Mouse (Mus musculus) neural tube, embryonic 11.5 days (tissue): Measurements from ENCODE around the gene Hibadh. TPM values are rescaled to one million over a fixed set of nuclear protein-coding genes. Genes with fewer than 3 reads are reported as not detected.

Source experiments
- ATAC-seq: fragments of 200-750 bp; cut with Nextera tagmentation; 2 replicates; pipeline ENCODE4 v1.8.0; 2017; ENCODE audit warnings: moderate number of reproducible peaks, mild to moderate bottlenecking, moderate TSS enrichment, moderate library complexity; ENCODE audit not compliant: insufficient read depth, low FRiP score, low TSS enrichment
- DNase-seq: peaks from one replicate; pipeline ENCODE4 v3.0.0-alpha.2; 2015; ENCODE audit warnings: low spot score
- H3K27ac ChIP-seq: fragments of 300-500 bp; sonication (generic); 2 replicates; pipeline ENCODE4 v1.5.1; 2014; ENCODE audit warnings: low read depth, mild to moderate bottlenecking, low read length
- H3K27me3 ChIP-seq: fragments of 300-500 bp; sonication (generic); 2 replicates; pipeline ENCODE4 v1.6.1; 2014; ENCODE audit warnings: mild to moderate bottlenecking, low read length, mixed read lengths; ENCODE audit not compliant: control insufficient read depth, insufficient read depth
- H3K36me3 ChIP-seq: fragments of 300-500 bp; sonication (generic); 2 replicates; pipeline ENCODE4 v1.6.1; 2014; ENCODE audit warnings: mild to moderate bottlenecking, low read length, moderate library complexity, mixed read lengths; ENCODE audit not compliant: control insufficient read depth, insufficient read depth
- H3K4me1 ChIP-seq: fragments of 300-500 bp; sonication (generic); 2 replicates; pipeline ENCODE4 v1.6.1; 2014; ENCODE audit warnings: low read length, mixed read lengths; ENCODE audit not compliant: control insufficient read depth, insufficient read depth
- H3K4me2 ChIP-seq: fragments of 300-500 bp; sonication (generic); 2 replicates; pipeline ENCODE4 v1.6.1; 2014; ENCODE audit warnings: low read depth, mild to moderate bottlenecking, moderate library complexity
- H3K4me3 ChIP-seq: fragments of 300-500 bp; sonication (generic); 2 replicates; pipeline ENCODE4 v1.5.1; 2014; ENCODE audit warnings: low read depth, low read length
- H3K9ac ChIP-seq: fragments of 300-500 bp; sonication (generic); 2 replicates; pipeline ENCODE4 v1.6.1; 2014; ENCODE audit warnings: mild to moderate bottlenecking, low read length
- H3K9me3 ChIP-seq: fragments of 300-500 bp; sonication (generic); 2 replicates; pipeline ENCODE4 v1.6.1; 2016; ENCODE audit warnings: low read length; ENCODE audit not compliant: control insufficient read depth
- WGBS: fragments of 180-500 bp; shearing (Covaris S2); extraction: QIAGEN DNeasy Blood & Tissue Kit; methylation state at CpG from one replicate; pipeline ENCODE4 v1.1.7; 2014; 5-methylcytosine and 5-hydroxymethylcytosine counted together
- polyA plus RNA-seq: library from polyadenylated mRNA; unstranded; fragments of >200 nt; fragmentation: Nextera tagmentation; extraction: Ambion mirVana; gene quantifications from 2 replicates; pipeline ENCODE4 v1.2.1, GENCODE M21; 2014

The Hibadh gene
- polyA plus RNA-seq, 1 experiment from 2014 or later: 47.6 TPM

DNA sequence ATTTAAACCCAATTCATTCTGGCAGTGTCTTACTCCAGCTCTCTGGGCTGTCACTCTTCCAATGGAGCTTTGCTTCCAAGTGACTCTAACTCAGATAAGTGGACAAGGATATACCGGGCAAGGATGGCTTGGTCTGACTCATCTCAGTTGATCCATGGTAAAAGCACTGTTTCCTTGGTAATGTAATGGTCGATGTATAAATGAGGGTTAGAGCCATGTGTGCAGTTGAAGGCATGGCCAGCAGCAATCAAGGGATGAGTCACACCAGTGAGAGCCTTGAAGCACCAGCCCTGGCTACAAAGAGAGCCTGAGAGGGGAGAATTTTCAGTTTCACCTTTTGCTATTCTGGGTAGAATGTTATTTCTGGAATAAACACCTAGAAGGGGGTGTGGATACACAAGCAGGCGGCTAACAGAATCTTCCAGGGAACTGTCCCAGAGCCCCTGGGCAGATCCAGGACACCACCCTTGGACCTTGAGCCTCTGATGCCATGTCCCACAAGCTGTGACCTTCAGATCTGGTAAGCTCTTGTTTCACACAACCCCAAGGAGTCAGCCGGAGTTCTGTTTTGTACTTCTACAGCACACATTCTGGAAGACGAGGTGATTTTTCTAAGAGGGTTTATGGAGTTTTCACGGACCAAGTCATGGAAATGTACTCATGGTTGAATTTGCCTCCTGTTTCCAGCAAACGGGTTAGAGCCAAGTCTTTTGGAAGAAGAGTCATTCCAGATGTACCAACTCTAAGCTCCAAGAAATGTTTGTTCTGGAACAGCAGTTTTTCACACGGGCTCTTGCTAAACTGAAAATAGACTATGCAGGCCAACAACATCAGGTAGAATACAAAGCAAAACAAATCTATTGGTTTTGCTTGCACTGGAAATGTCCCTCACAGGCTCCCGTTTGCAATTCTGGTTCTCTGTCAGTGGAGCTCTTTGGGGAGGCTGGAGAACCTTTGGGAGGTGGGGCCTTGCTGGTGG is 134.1 kb downstream of the Hibadh start:
- H3K4me2 ChIP-seq: no peak overlapping the region
- ATAC-seq (no peak), DNase-seq (no peak)
- H3K4me1 ChIP-seq: no peaks in the 10 kb centered on the region
- no peaks in the 10 kb centered on the region for H3K9me3 ChIP-seq
- no peaks in the 10 kb centered on the region for H3K27me3 ChIP-seq
- 92% methylated on average over 9 of the region's 9 CpGs for WGBS
- no peak overlapping the region for H3K4me3 ChIP-seq
- no peaks in the 10 kb centered on the region for H3K36me3 ChIP-seq
- H3K9ac ChIP-seq: no peak overlapping the region
- H3K27ac ChIP-seq: no peak overlapping the region

DNA sequence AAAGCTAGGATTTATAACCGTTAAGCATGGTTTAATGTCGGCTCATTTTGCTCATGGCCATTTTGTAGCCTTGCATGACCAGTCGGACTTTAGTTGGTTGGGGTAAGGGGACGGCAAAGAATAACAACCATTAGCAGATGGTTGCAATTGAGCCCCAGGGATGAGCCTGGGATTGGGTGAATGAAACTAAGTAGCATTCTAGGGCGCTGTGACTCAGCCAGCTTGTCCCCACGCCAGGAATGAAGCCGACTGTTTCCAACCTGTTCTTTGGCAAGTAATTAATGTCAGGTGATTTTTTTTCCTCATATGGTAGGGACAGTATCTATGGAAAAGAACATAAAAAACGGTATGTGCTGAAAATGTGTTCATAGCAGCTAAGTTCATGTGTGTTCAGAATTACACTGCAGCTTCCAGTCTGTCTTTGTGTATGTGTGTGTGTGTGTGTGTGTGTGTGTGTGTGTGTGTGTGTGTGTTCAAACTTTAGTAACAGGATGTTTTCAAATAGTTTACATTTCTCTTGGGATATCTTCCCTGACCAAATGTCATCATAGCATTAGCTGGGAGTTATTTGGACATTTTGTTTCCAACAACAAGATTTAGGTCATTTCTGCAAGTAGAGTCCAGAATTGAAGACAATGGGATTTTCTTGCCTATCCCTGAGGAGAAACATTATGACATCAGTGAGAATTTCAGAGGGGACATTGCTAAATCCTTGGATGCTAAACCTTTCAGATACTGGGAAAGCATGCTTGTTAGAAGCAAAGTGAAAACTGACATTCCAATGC is 135.3 kb downstream of the Hibadh start:
- no peak for DNase-seq
- Histone ChIP-seq H3K4me2 (no peak overlapping the region), H3K4me1 (no peaks in the 10 kb centered on the region), H3K27ac (no peak overlapping the region), H3K36me3 (no peaks in the 10 kb centered on the region), H3K9me3 (no peaks in the 10 kb centered on the region), H3K27me3 (no peaks in the 10 kb centered on the region), H3K4me3 (no peak overlapping the region), H3K9ac (no peak overlapping the region)
- ATAC-seq: no peak
- 80% methylated on average over 8 of the region's 8 CpGs for WGBS

DNA sequence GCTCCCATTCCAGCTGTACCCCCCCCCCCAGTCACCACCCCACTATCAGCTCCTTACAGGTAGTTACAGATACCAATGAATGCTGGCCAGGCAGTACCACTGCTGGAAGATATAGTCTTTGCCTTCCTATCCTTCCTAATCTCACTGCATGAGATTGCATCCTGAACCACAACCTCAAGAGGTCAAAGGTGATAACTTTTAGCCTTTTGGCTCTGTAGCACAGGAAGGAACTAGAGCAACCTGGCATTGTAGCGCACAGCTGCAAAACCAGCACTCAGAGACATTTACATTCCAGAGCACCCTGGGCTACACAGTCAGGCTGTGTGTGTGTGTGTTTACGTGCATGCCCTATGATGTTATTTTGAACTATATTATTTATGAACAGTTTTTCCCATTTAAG is 137.2 kb downstream of the Hibadh start:
- 86% methylated on average over 2 of the region's 2 CpGs for WGBS
- Histone ChIP-seq H3K27me3 (no peaks in the 10 kb centered on the region), H3K4me1 (no peaks in the 10 kb centered on the region), H3K4me3 (no peak overlapping the region), H3K36me3 (no peaks in the 10 kb centered on the region), H3K27ac (no peak overlapping the region), H3K9ac (no peak overlapping the region), H3K9me3 (no peaks in the 10 kb centered on the region), H3K4me2 (no peak overlapping the region)
- DNase-seq (no peak), ATAC-seq (no peak)

DNA sequence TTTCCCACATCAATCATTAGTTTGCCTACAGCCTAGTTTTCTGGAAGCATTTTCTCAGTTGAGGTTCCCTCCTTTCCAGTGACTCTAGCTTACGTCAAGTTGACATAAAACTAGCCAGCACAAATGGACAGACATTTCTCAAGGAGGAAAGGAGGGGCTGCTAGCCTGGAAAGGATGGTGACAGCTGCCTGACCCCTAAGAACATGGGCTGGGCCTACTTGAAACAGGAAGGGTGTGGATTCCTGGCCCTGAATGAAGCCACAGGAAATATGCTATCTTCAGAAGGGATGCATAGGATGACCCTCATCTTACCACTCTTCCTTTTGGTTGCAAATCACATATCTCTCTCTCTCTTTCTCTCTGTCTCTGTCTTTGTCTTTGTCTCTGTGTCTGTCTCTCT is 138.7 kb downstream of the Hibadh start:
- no peaks in the 10 kb centered on the region for H3K4me1 ChIP-seq
- no peak overlapping the region for H3K4me2 ChIP-seq
- no peaks in the 10 kb centered on the region for H3K36me3 ChIP-seq
- H3K4me3 ChIP-seq: no peak overlapping the region
- H3K9me3 ChIP-seq: no peaks in the 10 kb centered on the region
- no peak for DNase-seq
- H3K27ac ChIP-seq: no peak overlapping the region
- no peaks in the 10 kb centered on the region for H3K27me3 ChIP-seq
- no peak for ATAC-seq
- H3K9ac ChIP-seq: no peak overlapping the region
- 90% methylated on average over 1 of the region's 1 CpGs for WGBS

Other genes with a start within 250 kb of the Hibadh start
- 133 and 138 TPM in 2 replicates for gene Tax1bp1, start 73.3 kb upstream of the Hibadh start, polyA plus RNA-seq